Mouse (Mus musculus) megakaryocyte-erythroid progenitor cell, adult 5 weeks (primary cell): ENCODE measurements around the gene Mucl1. TPM values are rescaled to one million over a fixed set of nuclear protein-coding genes. Genes with fewer than 3 reads are reported as not detected.

Experiments
- polyA plus RNA-seq: library from polyadenylated mRNA; stranded (reverse); fragments of >175 nt; gene quantifications from 2 replicates; pipeline ENCODE4 v1.2.3, GENCODE M21; 2012

The Mucl1 gene
- polyA plus RNA-seq, result not detected in 2 replicates

GRCm38 (mm10) chr15:103755369-103755768, at the start of gene Mucl1:
Mucl1 (minus strand) TSS chr15:103755469.

Other genes starting within 250 kb of the Mucl1 start
- gene Ppp1r1a, start 217.5 kb downstream of the Mucl1 start, polyA plus RNA-seq, result not detected in 2 replicates
- not detected in 2 replicates for gene Glycam1, start 190.4 kb downstream of the Mucl1 start, polyA plus RNA-seq
- not detected in 2 replicates for gene Mucl2, start 143.8 kb upstream of the Mucl1 start, polyA plus RNA-seq